Mouse (Mus musculus) erythroid progenitor cell, adult 5-6 weeks (primary cell): Measurements from ENCODE around the gene Nckap5. TPM values are rescaled to one million over a fixed set of nuclear protein-coding genes. Genes with fewer than 3 reads are reported as not detected.

Experiments
- ATAC-seq: replicated peaks from 2 replicates; pipeline ENCODE4 v1.8.0; 2016; ENCODE audit warnings: moderate number of reproducible peaks, mild to moderate bottlenecking, moderate TSS enrichment, inconsistent platforms; ENCODE audit not compliant: poor library complexity, low FRiP score, severe bottlenecking
- total RNA-seq, 2 experiments: library from RNA; stranded (forward) in 1 of 2; stranded (reverse) in 1 of 2; fragments of 150-400 nt in 1 of 2; fragments of 186-747, 209-891 nt in 1 of 2; gene quantifications; 2 replicates each; pipeline versions ENCODE4 v1.2.3 to v1.2.4; 2015 to 2017; ENCODE audit warnings: low replicate concordance in 2 of 2

The Nckap5 gene
- total RNA-seq, 2 experiments from 2014 or later: not detected

DNA sequence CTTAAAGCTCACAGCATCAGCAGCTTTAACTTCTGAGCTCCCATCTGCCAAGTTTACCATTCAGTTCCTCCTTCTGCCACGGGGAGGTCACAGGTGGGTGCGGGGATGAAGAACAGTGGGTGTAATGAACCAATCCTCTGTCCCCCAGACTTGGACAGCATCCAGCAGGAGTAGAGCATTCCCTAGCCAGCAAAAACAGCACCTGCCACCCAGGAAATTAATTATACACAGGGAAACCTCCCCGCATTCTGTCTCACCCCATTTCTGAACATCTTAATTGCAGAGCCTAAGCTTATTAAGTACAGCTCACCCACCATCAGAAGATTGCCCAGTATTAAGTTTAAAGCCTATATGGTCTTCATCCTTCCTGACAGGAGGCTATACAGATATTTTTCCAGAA, 256.9 kb downstream of the Nckap5 start:
- ATAC-seq: no peak

DNA sequence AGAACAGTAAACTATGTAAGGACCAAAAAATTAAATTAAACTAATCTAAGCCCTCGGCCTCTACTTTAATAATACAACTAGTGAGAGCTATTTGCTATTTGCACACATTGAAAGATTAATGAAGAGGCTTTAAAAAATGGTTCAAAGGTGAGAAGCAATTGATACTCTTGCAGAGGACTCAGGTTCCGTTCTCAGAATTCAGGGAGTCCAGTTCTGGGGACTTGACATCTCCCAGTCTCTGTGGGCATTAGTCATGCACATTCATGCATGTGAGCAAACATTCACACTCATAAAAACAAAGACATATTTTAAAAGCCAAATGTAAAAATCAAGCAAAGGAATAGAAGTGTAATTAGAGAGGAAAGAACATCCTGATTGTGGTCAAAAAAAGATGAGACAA, 257.5 kb downstream of the Nckap5 start:
- ATAC-seq: no peak

DNA sequence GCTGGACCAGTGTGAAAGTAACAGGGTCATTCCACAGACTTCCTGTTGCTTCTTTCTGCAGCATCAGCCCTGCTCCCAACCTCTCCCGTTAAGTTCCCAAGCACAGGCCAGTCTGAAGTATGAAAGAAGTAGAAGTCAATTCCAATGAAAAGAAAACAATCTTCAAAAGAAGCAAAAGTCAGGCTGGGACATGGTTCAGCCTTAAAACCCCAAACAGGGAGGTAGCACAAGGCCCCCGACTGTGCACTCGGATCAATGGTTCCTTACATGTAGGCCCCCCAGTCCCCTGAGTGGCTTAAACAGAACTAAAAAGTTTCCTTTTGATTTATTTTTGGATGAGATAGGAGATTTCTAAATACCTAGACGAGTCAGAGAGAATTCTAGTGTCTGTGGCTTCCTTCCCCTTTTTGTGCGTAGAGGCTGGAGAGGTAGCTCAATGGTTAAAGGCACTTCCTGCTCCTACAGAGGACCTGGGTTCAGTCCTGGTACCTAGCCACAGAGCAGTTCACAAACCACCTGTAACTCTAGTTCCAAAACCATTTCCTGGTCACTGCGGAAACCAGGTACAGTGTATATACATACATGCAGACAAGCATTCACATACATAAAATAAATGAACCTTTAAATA, 260.9 kb downstream of the Nckap5 start:
- no peak for ATAC-seq

DNA sequence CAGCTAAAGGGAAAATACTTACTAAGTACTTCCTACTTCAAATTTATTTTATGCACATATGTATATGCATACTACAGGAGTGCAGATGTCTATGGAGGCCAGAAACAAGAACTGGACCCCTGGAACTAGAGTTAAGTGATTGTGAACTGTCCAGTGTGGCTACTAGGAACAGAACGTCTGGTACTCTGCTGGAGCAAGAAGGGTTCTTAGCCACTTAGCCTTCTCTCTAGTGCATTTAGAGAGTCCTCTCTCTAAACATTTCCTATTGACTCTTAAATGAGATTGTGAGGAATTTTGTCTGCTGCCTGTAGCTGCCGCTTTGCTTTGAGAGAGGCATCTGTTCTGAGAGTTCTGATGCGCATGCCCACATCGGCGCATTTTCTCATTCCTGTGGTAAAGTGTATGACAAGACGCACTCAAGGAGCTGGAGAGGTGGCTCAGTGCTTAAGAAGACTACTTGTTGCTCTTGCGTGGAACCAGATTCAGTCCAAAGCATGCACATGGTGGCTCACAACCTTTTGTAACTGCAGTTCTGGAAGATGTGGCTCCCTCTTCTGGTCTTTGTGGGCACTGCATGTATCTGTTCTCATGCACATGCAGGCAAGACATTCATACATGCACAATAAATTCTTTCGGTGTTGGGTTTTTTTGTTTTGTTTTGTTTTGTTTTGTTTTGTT, 261.9 kb downstream of the Nckap5 start:
- no peak for ATAC-seq

DNA sequence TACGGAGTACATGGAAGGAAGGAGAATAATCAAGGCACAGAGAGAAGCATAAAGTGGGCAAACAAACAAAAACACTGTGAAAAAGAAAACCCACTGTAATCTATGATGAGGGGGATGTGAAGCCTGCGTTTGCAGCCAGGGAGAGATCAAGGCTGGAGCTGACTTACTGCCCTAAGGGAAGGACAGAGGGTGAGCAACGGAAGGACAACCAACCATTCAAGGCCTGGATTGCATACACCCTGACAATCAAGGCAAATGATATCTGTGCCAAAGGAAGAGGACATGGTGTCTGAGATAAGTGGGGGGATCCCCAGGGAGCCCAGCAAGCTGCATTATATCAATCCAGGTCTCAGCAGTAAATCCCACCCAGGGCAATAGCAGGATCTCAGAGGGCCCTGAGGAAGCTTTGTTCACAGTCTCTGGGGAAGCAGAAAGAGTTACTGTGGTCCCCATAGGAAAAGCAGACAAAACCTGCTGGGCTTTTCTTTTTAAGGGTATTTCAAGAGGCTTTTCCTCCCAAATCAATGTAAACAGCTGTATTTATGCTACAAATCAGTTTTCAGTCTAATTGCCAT, 265.4 kb downstream of the Nckap5 start:
- ATAC-seq: no peak

DNA sequence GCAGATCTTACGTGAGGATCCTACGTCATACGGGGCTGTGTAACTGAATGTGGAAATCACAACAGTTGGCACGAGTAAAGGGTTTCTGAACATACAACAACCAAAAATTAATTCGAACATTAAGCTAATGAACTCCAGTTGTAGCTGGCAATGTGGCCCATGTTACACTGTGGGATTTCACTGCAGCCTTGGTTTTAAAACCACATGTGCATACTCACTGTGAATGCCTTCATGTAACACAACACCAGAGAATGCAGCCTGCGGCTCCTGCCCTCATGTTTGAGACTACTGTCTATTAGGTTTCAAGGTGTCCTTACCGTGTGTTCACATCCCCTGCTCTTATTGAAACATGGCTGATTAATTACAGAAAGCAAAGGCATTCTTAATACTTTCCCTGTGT, 269.7 kb downstream of the Nckap5 start:
- ATAC-seq: no peak

DNA sequence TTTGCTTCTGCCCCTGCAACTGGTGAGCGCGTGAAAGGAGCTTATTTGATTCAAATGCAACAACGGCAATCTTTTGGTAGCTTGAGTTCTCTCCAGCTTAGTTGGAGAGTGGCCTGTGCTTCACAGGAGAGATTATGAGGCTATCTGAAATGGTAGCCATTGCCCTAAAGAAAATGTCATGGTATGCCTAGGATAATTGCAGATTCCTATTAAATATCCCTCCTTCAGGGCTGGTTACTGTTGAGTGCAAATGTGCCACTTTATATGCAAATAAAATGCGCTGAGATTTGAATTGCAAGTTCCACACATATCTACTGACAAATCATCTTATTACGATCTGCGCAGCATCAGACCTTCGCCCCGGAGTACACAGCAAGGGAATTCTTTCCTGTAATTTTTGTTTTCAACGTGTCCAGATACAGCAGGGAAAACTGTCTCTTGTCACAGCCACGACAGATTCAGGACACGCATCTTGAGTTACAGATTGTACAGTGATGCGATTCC, 272.8 kb downstream of the Nckap5 start:
- ATAC-seq: no peak

DNA sequence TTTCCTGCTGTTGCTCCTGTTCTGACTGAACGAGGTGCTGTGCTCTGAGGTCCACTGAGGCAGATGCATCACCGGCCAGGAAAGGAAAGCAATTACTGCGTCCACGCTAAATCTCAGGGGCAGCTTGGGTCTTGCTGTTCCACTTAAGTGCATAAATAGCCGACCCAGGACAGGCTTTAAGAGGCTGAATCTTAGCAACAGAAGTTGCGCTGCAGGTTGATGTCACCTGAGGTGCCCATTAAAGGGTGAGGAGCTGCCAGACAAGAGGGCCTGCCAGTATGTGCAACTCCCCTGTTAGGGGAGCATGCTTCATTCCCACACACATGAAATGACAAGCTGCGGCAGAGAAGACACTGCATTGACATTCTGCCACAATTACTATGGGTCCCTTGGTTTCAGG, 282.6 kb downstream of the Nckap5 start:
- no peak for ATAC-seq

DNA sequence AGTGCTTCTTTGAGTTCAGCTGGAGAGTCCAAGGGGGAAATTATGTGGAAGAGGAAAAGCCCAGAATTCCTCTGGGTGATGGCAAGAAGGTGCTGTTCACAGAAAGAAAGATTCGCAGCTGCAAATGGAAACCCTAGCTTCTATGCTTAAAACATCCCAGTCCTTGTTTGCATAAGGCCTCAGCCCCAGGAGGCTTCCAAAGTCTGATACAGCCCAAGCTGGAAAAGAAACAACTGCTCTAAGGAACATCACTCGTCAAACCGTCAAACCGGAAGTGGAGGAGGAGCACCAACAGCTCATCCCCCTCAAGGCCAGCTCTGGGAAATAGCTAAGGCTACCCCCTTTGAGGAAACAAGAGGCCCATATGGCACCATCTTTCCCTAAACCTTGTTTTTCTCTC, 286.1 kb downstream of the Nckap5 start:
- no peak for ATAC-seq

DNA sequence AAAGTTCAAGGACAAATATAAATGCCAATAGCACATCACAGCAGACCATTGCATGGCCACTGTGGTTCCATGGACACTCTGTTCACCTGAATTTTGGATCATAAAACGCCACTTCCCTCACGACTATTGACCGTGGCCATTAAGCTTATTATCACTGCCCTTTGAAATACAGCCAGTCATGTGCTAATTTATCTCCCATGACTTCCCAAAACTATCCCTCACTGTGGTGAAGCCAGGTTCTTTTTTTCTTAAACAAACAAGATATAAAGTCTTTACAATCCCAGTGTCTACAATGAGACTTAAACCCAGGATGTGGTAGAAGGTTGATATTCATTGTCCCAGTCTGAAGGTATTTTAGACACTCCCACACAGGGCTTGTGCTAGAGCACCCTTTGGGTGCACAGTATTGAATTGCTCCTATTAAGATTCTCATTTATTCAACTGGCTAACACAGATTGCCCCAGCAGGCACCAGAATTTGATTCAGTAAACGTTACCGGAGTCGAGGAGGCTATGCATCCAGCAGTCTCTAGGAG, 293.3 kb downstream of the Nckap5 start:
- ATAC-seq: no peak

DNA sequence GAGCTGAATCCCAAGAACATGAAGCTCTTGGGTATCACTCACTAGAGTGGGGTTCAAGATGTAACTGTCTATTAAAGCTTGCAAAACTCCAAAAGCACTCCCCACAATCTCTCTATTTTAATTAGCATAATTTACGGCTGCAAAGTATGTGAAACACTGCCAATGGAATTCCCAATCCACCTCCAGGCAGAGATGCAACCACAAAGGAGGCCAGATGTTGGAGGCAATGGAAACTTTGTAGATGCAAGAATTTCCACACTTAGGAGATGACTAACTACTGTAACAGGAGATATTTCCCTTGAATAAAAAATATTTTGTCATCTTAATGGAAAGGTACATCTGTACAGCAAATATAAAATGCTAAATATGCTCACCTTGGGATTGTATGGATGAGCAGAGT, 295.1 kb downstream of the Nckap5 start:
- ATAC-seq: no peak

DNA sequence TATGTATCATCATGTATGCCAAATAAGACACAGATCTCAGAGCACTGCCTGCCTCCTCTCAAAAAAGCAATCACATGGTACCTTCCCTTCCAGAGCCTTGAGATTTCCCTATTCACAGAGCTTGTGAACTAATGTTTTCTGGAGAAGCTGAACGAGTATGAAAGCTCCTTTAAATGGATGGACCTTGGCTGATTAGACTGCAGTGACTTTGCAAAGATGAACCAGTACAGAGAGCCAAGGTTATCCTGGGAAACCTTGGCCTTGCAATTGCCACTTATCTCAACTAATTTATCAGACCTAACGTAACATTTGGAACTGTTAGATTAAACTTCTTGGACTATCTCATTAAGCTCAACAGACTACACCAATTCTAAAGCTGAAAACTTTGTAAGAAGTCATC, 296.6 kb downstream of the Nckap5 start:
- ATAC-seq: no peak

DNA sequence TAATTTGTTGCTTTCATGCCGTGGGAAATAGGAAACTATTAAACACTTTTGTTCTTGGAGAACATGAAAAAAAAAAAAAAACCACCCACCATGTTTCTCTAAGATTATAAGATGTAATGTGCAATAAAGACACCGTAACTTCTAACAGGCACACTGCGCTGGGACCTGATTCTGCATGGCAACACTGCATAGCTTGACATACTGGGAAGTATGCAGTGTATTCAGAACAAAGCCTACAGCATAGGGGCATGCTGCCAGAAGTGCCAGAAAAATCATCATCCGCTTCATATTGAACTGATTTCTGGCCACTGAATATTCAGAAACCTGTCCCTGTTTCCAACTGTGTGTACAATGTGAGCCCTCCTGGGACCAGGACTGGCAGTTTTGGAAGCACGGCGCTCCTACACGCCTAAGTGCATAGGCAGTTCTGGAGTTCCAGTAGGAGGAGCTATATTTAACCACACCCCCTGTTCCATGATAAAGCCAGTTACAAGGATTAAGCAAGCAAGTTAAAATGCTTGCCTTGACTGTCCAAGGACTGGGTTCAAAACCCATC, 302.5 kb downstream of the Nckap5 start:
- no peak for ATAC-seq

DNA sequence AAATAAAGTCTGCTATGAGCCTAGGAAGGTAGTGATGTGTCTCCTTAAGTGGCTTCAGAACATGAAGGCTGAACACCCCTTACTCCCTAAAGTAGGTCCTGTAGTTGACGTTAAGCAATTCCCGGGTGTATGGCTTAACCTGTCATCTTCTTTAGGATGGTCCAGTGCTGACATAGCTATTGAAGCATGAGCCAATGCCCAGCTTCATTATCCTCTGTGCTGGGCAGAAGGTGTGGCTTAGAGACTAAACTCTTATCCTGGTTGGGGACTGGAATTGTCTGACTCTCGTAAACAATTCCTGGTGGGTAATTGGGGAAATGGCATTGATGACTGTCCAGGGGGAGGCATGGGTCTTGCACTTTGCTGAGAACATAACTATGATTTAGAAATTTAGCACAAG, 312.5 kb downstream of the Nckap5 start:
- no peak for ATAC-seq

DNA sequence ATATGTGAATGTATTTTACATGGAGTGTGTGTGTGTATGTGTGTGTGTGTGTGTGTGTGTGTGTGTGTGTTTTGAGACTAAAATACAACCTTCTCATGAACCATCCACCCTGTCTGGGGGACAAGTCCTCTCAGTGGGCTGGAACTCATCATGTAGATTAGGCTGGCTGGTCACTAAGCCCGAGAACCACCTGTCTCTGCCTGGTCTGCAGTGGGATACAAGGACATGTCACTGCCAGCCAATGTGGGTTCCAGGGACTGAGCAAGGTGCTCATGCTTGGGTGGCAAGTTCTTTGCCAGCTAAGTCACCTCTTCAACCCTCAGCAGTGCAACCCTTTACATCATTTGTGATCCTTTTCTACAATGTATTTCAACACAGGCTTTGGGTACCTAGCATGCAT, 313.2 kb downstream of the Nckap5 start:
- ATAC-seq: no peak

DNA sequence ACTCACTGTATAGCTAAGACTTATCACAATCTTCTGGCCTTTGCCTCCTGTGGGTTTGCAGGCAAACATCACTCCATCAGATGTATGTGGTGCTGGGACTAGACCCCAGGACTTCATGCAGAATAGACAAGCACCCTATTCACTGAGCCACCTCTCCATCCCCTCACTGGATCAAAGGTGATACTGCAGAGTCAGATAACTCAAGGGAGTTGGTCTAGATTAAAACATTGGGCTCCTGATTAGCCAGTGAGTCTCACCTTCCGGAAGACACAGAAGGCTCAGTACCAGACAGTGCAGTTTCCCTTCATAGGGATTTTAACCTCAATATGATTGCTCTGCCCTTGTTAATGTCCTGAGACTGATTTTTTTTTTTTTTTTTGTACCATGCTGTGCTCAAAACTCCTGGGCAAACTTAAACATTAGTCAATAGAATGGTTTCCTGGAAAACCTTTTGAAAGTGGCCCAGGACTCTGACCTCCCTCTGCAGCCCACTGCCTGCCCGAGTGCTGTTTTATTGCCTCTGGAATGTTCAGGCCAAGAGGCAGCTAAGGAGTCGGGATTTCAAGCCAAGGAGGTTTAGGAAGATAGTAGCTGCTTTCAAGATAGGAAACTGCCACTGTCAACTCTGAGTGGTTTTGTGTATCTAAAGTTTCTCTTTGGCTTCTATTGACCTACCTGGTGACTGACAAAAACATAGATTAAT, 315.4 kb downstream of the Nckap5 start:
- ATAC-seq: no peak

DNA sequence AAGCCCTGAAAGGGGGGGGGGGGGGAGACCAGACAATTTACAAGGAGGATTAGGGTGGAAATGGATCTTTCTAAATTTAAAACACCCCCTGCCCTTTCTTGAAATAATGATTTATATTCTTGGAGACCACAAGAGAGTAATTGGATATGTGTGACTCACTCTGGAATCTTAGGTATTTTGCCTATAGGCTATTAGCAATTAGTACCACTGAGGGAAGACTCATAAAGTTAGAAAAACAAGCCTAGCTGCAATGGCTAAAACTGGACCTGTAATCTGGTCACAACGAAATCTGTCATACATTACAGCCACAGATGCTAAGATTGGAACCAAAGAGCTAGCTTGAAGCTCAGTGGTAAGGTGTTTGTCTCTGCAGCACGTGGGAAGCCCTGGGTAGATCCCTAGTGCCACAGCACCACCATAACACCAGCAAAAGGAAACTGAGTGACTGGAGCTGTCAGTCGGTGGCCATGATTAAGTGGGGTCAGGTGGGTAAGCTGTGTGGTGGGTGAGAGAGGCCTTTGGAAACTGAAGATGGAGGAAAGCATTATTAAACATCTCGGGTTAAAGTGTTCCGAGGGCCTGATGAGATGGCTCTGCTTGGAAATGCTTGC, 318.7 kb downstream of the Nckap5 start:
- no peak for ATAC-seq

DNA sequence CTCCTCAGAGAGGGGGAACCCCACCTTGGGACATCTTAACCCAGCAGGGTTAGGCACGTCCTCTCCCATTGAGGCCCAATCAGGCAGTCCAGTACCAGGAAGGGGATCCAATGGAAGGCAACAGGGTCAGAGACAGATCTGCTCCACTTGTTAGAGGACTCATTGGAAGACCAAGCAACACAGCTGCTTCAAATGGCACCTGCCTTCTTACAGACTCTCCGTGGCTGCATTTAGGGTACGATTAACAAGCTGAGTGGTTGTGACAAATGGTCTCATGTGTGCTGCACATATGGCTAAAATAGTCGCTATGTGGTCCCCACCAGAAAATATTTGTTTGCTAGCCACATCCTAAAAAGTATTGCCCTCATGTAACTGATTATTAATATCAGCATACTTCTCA, 325.9 kb downstream of the Nckap5 start:
- no peak for ATAC-seq

DNA sequence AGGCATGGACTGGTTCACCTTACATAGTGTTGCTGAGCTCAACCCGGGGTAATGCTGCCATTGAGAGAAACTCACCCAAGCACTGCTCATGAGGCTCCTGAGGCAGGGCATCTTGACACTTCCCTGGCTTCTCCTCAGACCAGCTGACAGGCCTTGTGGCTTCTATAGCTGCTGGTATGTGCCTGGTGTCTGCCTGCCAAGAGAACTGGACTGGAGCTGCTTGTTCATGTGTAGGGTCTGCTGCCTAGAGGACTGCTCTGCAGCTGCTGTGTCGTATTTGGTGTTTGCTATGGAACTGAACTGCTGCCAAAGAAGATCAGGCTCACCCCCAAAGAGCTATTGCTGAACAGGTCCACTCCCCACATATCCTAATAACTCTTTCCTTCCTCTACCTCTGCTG, 327.9 kb downstream of the Nckap5 start:
- ATAC-seq: no peak

DNA sequence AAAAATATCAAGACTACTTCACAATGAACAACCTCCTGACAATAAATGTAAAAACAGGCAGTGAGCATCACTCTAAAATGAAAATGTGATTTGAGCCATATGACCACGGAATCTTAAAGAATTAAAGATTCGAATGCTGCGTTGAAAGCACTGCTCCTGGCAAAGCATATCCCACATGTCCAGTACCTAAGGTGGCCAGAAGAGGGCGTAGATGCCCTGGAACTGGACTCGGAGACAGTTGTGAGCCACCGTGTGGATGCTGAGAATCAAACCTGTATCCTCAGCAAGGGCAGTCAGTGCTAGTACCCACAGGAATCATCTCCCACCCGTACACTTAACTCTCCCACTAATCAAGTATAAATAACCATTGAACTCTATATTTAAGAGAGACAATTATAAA, 333.9 kb downstream of the Nckap5 start:
- no peak for ATAC-seq
